Mouse (Mus musculus) heart, postnatal 0 days (tissue): ENCODE results near the gene Krt25. TPM values are rescaled to one million over a fixed set of nuclear protein-coding genes. Genes with fewer than 3 reads are reported as not detected.

Source experiments
- ATAC-seq: fragments of 200-750 bp; cut with Nextera tagmentation; 2 replicates; pipeline ENCODE4 v1.8.0; 2017; ENCODE audit warnings: low read depth, moderate number of reproducible peaks, moderate library complexity; ENCODE audit not compliant: insufficient read depth
- DNase-seq: peaks from one replicate; pipeline ENCODE4 v3.0.0-alpha.2; 2016; ENCODE audit warnings: low spot score
- H3K27ac ChIP-seq: fragments of 300-500 bp; sonication (generic); 2 replicates; pipeline ENCODE4 v1.5.1; 2014; ENCODE audit warnings: low read depth, mild to moderate bottlenecking
- H3K27me3 ChIP-seq: fragments of 300-500 bp; sonication (generic); 2 replicates; pipeline ENCODE4 v1.6.1; 2014; ENCODE audit warnings: low read length, mixed read lengths; ENCODE audit not compliant: control insufficient read depth, insufficient read depth
- H3K36me3 ChIP-seq: fragments of 300-500 bp; sonication (generic); replicated peaks from 2 replicates; pipeline ENCODE4 v1.6.1; 2014; ENCODE audit warnings: low read length, mixed read lengths; ENCODE audit not compliant: control insufficient read depth, insufficient read depth
- H3K4me1 ChIP-seq: fragments of 300-500 bp; sonication (generic); 2 replicates; pipeline ENCODE4 v1.6.1; 2014; ENCODE audit warnings: antibody characterized with exemption; ENCODE audit not compliant: control insufficient read depth, insufficient read depth
- H3K4me2 ChIP-seq: fragments of 300-500 bp; sonication (generic); 2 replicates; pipeline ENCODE4 v1.6.1; 2014; ENCODE audit warnings: low read depth, mild to moderate bottlenecking, low read length, moderate library complexity
- H3K4me3 ChIP-seq: fragments of 300-500 bp; sonication (generic); 2 replicates; pipeline ENCODE4 v1.5.1; 2014; ENCODE audit warnings: low read depth, low read length
- H3K9ac ChIP-seq: fragments of 300-500 bp; sonication (generic); replicated peaks from 2 replicates; pipeline ENCODE4 v1.6.1; 2014; ENCODE audit warnings: low read depth, low read length, mixed read lengths
- H3K9me3 ChIP-seq: fragments of 300-500 bp; sonication (generic); replicated peaks from 2 replicates; pipeline ENCODE4 v1.6.1; 2016; ENCODE audit warnings: low read length; ENCODE audit not compliant: control insufficient read depth
- CTCF ChIP-seq: IDR thresholded peaks from 2 replicates; pipeline ENCODE4 v1.5.1; 2016; ENCODE audit warnings: antibody characterized with exemption, control low read depth, low read depth
- EP300 ChIP-seq: IDR thresholded peaks from 2 replicates; pipeline ENCODE4 v1.6.1; 2016; ENCODE audit warnings: antibody characterized with exemption, low read depth
- WGBS: fragments of 180-500 bp; shearing (Covaris S2); extraction: QIAGEN DNeasy Blood & Tissue Kit; methylation state at CpG from one replicate; pipeline ENCODE4 v1.1.7; 2014; 5-methylcytosine and 5-hydroxymethylcytosine counted together
- polyA plus RNA-seq: library from polyadenylated mRNA; unstranded; fragments of >200 nt; fragmentation: Nextera tagmentation; extraction: Ambion mirVana; gene quantifications from 2 replicates; pipeline ENCODE4 v1.2.1, GENCODE M21; 2015
- total RNA-seq: library from RNA; depleted of rRNA; stranded (reverse); fragments of >200 nt; gene quantifications from 2 replicates; pipeline ENCODE4 v1.2.3, GENCODE M21; 2014; ENCODE audit warnings: low replicate concordance

The Krt25 gene
- total and polyA plus RNA-seq, 2 experiments from 2014 or later, result 0.07 TPM; not detected in 1

DNA sequence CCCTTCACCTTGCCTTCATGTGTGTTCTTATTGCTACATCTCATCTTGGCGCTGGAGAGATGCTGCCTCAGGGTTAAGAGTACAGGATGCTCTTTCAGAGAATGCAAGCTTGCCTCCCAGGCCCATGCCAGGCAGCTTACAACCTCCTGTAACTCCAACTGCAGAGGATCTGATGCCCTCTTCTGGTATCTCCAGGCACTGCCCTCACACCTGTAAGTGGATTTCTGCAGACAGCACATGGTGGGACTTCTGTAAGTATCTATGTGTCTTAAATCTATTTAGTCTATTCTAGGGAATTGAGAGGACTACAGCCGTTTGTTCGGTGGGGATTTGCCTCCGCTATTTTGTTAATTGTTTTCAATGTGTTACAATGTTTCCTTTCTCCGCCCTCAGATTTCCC, 29.9 kb downstream of the Krt25 start:
- Histone ChIP-seq H3K27ac (no peak overlapping the region), H3K4me3 (no peak overlapping the region), H3K4me1 (no peaks in the 10 kb centered on the region), H3K4me2 (no peak overlapping the region), H3K27me3 (no peaks in the 10 kb centered on the region), H3K9me3 (0 out of 2 replicates have a peak, but pooled peaks cover 6% of the 10 kb centered on the region), H3K9ac (no peak overlapping the region), H3K36me3 (no peaks in the 10 kb centered on the region)
- DNase-seq, result no peak
- no peak for ATAC-seq
- WGBS, result 53% methylated on average over 5 of the region's 5 CpGs
- TF ChIP-seq CTCF, result peak; percentile 64
- no peak for TF ChIP-seq EP300

DNA sequence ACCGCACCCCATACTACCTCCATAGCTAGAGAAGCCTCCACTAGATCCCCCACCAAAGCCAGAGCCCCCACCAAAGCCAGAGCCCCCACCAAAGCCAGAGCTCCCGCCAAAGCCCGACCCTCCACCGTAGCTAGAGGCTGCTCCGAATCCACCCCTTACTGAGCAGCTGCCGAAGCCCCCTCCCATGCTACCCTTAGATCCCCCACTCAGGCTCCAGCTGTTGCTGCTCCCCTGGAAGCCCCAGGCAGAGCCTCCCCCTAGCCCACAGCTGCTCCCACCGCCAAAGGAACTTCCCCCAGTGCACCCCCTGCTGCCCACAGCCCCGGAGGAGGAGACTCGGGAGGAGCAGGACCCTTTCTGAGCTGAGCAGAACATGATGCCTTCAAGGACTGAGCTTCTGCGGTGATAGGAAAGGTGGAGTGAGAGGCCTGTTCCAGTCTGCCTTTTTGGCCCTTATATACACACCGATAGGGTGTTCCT, 37.9 kb downstream of the Krt25 start, which contains the start of gene Krt24:
Krt24 (minus strand) TSS at position 430 of the 480 bp plus-strand sequence.
- H3K4me2 ChIP-seq, result no peak within 1 kb of the TSS
- no peak for TF ChIP-seq CTCF
- TF ChIP-seq EP300, result no peak
- ATAC-seq, result no peak

DNA sequence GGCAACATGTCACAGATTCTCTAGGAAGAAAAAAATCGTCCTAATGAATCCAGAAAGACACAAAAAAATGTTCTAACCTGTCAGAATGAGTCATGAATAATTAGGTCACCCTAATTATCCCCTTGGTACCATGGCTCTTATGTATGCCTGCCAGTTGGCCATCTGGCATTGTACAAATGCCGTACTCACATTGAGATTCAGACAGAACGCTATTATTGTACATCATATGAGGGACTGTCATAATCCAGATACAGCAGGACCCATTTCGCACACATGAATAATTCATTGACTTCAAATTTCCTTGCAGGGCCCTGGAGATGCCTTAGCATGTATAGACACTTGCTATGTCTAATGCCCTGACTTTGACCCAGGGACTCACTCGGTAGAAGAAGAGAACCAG, 38.7 kb downstream of the Krt25 start:
- no peak for ATAC-seq
- H3K9me3 ChIP-seq, result no peaks in the 10 kb centered on the region
- no peak overlapping the region for H3K27ac ChIP-seq
- no peak for TF ChIP-seq CTCF
- no peak for TF ChIP-seq EP300
- no peak overlapping the region for H3K9ac ChIP-seq
- H3K27me3 ChIP-seq, result no peaks in the 10 kb centered on the region
- WGBS, result 73% methylated on average over 5 of the region's 5 CpGs
- H3K36me3 ChIP-seq, result no peaks in the 10 kb centered on the region
- DNase-seq, result no peak
- no peak overlapping the region for H3K4me2 ChIP-seq
- no peaks in the 10 kb centered on the region for H3K4me1 ChIP-seq
- H3K4me3 ChIP-seq, result no peak overlapping the region

More for the DNA sequence above, 37.9 kb downstream of the Krt25 start, which contains the start of gene Krt24:
- Histone ChIP-seq H3K27me3 (no peaks in the 10 kb centered on the region), H3K4me3 (no peak within 1 kb of the TSS), H3K4me1 (no peaks in the 10 kb centered on the region), H3K27ac (no peak within 1 kb of the TSS), H3K9me3 (no peaks in the 10 kb centered on the region), H3K36me3 (no peaks in the 10 kb centered on the region), H3K9ac (no peak within 1 kb of the TSS)
- DNase-seq, result no peak
- WGBS, result 43% methylated on average over 11 of the region's 11 CpGs

DNA sequence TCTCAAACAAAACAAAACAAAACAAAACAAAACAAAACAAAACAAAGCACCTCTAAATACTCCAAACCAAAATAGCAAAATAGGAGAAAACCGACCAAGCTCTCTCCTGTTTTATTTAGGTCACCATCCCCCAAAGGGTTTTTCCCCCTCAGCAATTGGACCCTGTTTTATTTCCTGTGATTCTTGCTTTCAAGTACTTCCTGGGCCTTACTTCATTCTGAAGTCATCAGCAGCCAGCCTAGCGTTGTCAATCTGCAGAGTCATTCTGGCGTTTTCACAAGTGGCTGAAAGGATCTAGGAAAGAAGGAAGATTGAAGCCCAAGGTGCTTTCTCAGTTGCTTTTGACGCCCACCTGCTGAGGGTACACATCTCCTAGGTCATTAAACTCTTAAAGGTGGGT, 39.4 kb downstream of the Krt25 start:
- DNase-seq (no peak), ATAC-seq (no peak)
- no peaks in the 10 kb centered on the region for H3K4me1 ChIP-seq
- H3K9me3 ChIP-seq, result no peaks in the 10 kb centered on the region
- no peak overlapping the region for H3K4me2 ChIP-seq
- no peak overlapping the region for H3K4me3 ChIP-seq
- no peak overlapping the region for H3K27ac ChIP-seq
- 43% methylated on average over 4 of the region's 4 CpGs for WGBS
- no peaks in the 10 kb centered on the region for H3K27me3 ChIP-seq
- TF ChIP-seq EP300 (no peak), CTCF (no peak)
- no peaks in the 10 kb centered on the region for H3K36me3 ChIP-seq
- no peak overlapping the region for H3K9ac ChIP-seq

DNA sequence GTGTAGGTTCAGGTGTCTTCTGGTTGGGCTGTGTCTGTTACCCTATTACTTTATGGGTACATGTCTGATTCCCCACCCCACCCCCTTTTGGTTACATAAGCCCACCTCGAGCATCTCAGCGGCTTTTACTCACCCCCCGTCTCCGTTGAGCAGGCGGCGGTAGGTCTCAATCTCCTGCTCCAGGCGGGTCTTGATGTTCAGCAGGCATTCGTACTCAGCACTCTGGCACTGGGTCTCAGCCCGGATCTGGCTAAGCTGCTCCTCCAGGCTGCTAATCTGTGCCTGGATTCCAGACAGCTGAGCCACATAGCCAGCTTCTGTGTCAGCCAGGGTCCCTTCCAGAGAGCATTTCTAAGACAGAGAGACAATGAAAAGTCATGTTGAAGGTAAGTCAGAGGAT, 41.6 kb downstream of the Krt25 start:
- H3K4me3 ChIP-seq, result no peak overlapping the region
- H3K27me3 ChIP-seq, result no peaks in the 10 kb centered on the region
- DNase-seq (no peak), ATAC-seq (no peak)
- H3K9ac ChIP-seq, result no peak overlapping the region
- TF ChIP-seq EP300 (no peak), CTCF (no peak)
- no peaks in the 10 kb centered on the region for H3K36me3 ChIP-seq
- no peaks in the 10 kb centered on the region for H3K9me3 ChIP-seq
- H3K4me2 ChIP-seq, result no peak overlapping the region
- no peaks in the 10 kb centered on the region for H3K4me1 ChIP-seq
- no peak overlapping the region for H3K27ac ChIP-seq
- 49% methylated on average over 9 of the region's 9 CpGs for WGBS

DNA sequence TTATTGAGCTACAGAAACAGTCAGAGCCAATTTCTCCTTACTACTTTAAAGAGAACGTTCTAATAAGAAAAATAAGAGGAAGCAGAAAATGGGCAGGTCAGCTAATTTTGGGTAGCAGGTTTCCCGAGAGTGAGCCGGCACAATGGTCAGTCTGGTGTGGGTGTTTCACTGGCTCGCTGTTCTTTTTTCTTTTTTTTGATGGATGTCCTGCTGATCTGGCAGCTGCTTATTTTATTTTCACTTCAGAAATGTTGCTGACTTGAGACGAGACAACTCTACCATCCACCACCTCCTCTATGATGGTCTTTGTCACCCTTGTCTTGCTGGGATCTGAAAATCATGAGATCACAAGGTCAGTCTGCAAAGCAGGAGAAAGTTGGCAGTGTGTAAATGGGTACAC, 42.8 kb downstream of the Krt25 start:
- no peaks in the 10 kb centered on the region for H3K4me1 ChIP-seq
- ATAC-seq, result no peak
- DNase-seq, result no peak
- H3K4me3 ChIP-seq, result no peak overlapping the region
- no peaks in the 10 kb centered on the region for H3K9me3 ChIP-seq
- TF ChIP-seq EP300 (no peak), CTCF (no peak)
- H3K36me3 ChIP-seq, result no peaks in the 10 kb centered on the region
- H3K4me2 ChIP-seq, result no peak overlapping the region
- no peak overlapping the region for H3K27ac ChIP-seq
- no peak overlapping the region for H3K9ac ChIP-seq
- 60% methylated on average over 5 of the region's 5 CpGs for WGBS
- H3K27me3 ChIP-seq, result no peaks in the 10 kb centered on the region
